13 mouse cellular contexts compared by ENCODE assay signal in genomic region chr1:186682606-186683005, GRCm38 (mm10). TPM values are rescaled to one million over a fixed set of nuclear protein-coding genes. Genes with fewer than 3 reads are reported as not detected.
DNase-seq lines count a peak whose midpoint lies in the region; ATAC-seq and TF ChIP-seq lines count a peak whose summit lies in the region.
"Had no signal": no experiment of that assay in that cellular context is flagged by ENCODE, and none has a peak within 500 bp of the region (broad histone marks: within the 10 kb centered on the region; RNA-seq: fewer than 3 reads in every experiment).

No protein-coding gene starts in this region.

- H3K9me3 ChIP-seq in kidney, postnatal 0 days (replicated peaks; ENCODE audit: low read length), result no peaks in the 10 kb centered on the region
- no peaks in the 10 kb centered on the region for H3K9me3 ChIP-seq in kidney, embryonic 14.5 days (ENCODE audit: control insufficient read depth, low read length)
- H3K9me3 ChIP-seq in limb, embryonic 12.5 days, result no peaks in the 10 kb centered on the region
- H3K9me3 ChIP-seq: forebrain, embryonic 15.5 days; hindbrain, embryonic 15.5 days had no signal

- WGBS in kidney, postnatal 0 days, result 52% methylated on average over 7 of the region's 7 CpGs
- WGBS in kidney, embryonic 14.5 days, result 49% methylated on average over 7 of the region's 7 CpGs
- WGBS in limb, embryonic 12.5 days, result 40% methylated on average over 7 of the region's 7 CpGs

- no peaks in the 10 kb centered on the region for H3K36me3 ChIP-seq in kidney, postnatal 0 days (ENCODE audit: insufficient read depth, low read length)
- H3K36me3 ChIP-seq in kidney, embryonic 14.5 days (ENCODE audit: control insufficient read depth, insufficient read depth, low read length), result no peaks in the 10 kb centered on the region
- H3K36me3 ChIP-seq in limb, embryonic 12.5 days, result peaks cover 15% of the 10 kb centered on the region; the same call in 1 of the 2 replicates
- H3K36me3 ChIP-seq: forebrain, embryonic 15.5 days; G1E; hindbrain, embryonic 15.5 days had no signal

- H3K9ac ChIP-seq in kidney, postnatal 0 days (ENCODE audit: low read depth, low read length), result no peak overlapping the region
- no peak overlapping the region for H3K9ac ChIP-seq in kidney, embryonic 14.5 days (ENCODE audit: low read depth, low read length)
- no peak overlapping the region for H3K9ac ChIP-seq in limb, embryonic 12.5 days (replicated peaks)
- H3K9ac ChIP-seq: forebrain, embryonic 15.5 days; hindbrain, embryonic 15.5 days had no signal

- no peaks in the 10 kb centered on the region for H3K27me3 ChIP-seq in kidney, postnatal 0 days (ENCODE audit: insufficient read depth, low read length)
- no peaks in the 10 kb centered on the region for H3K27me3 ChIP-seq in kidney, embryonic 14.5 days (ENCODE audit: control insufficient read depth, insufficient read depth, low read length)
- no peaks in the 10 kb centered on the region for H3K27me3 ChIP-seq in limb, embryonic 12.5 days
- H3K27me3 ChIP-seq: forebrain, embryonic 15.5 days; hindbrain, embryonic 15.5 days; megakaryocyte, embryonic 14.5 days had no signal

- DNase-seq in kidney, postnatal 0 days (ENCODE audit: low spot score), result peak; percentile 24
- DNase-seq in NIH3T3 (ENCODE audit: low read depth), result peak; percentile 83
- DNase-seq in brain, adult 2 months (ENCODE audit: low read depth, low spot score), result peak; percentile 69
- no peak for DNase-seq in right cerebral cortex, postnatal 10 days (ENCODE audit: low spot score in 2 of 2)
- DNase-seq in kidney, postnatal 4 days, result no peak
- no peak for DNase-seq in spleen, postnatal 4 days (ENCODE audit: low spot score in 2 of 2)
- DNase-seq: adrenal gland, postnatal 36 days had no signal

- TF ChIP-seq CTCF in kidney, postnatal 0 days (IDR thresholded peaks at IDR 0.05; ENCODE audit: low read depth), result no peak

- H3K4me1 ChIP-seq in kidney, postnatal 0 days (replicated peaks; ENCODE audit: insufficient read depth, low read length), result no peaks in the 10 kb centered on the region; the same call in 1 of the 2 replicates
- H3K4me1 ChIP-seq in kidney, embryonic 14.5 days (ENCODE audit: control insufficient read depth, insufficient read depth, low read length), result no peaks in the 10 kb centered on the region
- peaks cover 39% of the 10 kb centered on the region for H3K4me1 ChIP-seq in limb, embryonic 12.5 days (replicated peaks)
- H3K4me1 ChIP-seq: forebrain, embryonic 15.5 days; megakaryocyte, embryonic 14.5 days had no signal

- no peak overlapping the region; the same call in 1 of the 2 replicates for H3K4me2 ChIP-seq in kidney, postnatal 0 days (ENCODE audit: low read length)
- H3K4me2 ChIP-seq in kidney, embryonic 14.5 days (replicated peaks; ENCODE audit: low read depth, low read length), result no peak overlapping the region
- H3K4me2 ChIP-seq in limb, embryonic 12.5 days, result no peak overlapping the region
- H3K4me2 ChIP-seq: forebrain, embryonic 15.5 days; hindbrain, embryonic 15.5 days had no signal

- H3K4me3 ChIP-seq in kidney, postnatal 0 days (replicated peaks; ENCODE audit: low read depth, low read length), result no peak overlapping the region
- H3K4me3 ChIP-seq in kidney, embryonic 14.5 days (ENCODE audit: low read length), result no peak overlapping the region
- H3K4me3 ChIP-seq in limb, embryonic 12.5 days (replicated peaks), result no peak overlapping the region
- H3K4me3 ChIP-seq: forebrain, embryonic 15.5 days; hindbrain, embryonic 15.5 days; megakaryocyte, embryonic 14.5 days had no signal

- ATAC-seq in kidney, postnatal 0 days (replicated peaks; ENCODE audit: low FRiP score, low read depth), result no peak
- no peak for ATAC-seq in kidney, embryonic 14.5 days (ENCODE audit: low FRiP score, low TSS enrichment)
- ATAC-seq in limb, embryonic 12.5 days (ENCODE audit: insufficient number of reproducible peaks, insufficient read depth, low FRiP score, low TSS enrichment, low read depth), result no peak
- ATAC-seq: forebrain, embryonic 15.5 days had no signal

- no peak overlapping the region for H3K27ac ChIP-seq in kidney, postnatal 0 days
- no peak overlapping the region for H3K27ac ChIP-seq in kidney, embryonic 14.5 days (ENCODE audit: low read depth, low read length)
- peak overlapping the region; percentile 66 for H3K27ac ChIP-seq in limb, embryonic 12.5 days
- H3K27ac ChIP-seq: forebrain, embryonic 15.5 days; hindbrain, embryonic 15.5 days had no signal

RNA-seq across cellular contexts. Expression of gene Tgfb2, which starts 23.2 kb away (rescaled TPM):
- polyA plus RNA-seq in kidney, postnatal 0 days (2015; fragmentation: Nextera tagmentation; extraction: Ambion mirVana), result 15.4 and 17.1 TPM in 2 replicates
- 13.6 and 15.4 TPM in 2 replicates for polyA plus RNA-seq in kidney, embryonic 14.5 days (2014; fragmentation: Nextera tagmentation; extraction: Ambion mirVana)
- 81.9 and 83.7 TPM in 2 replicates for polyA plus RNA-seq in limb, embryonic 12.5 days (2016; fragmentation: Nextera tagmentation; extraction: Ambion mirVana)

Comparison
In these comparisons a context has a peak if more than half of its experiments do, and no peak if none do; other contexts are left out.
1. DNase-seq: peak in kidney, postnatal 0 days (single experiment), NIH3T3 (single experiment) and brain, adult 2 months (single experiment); none in right cerebral cortex, postnatal 10 days (0 of 2), kidney, postnatal 4 days (0 of 2) and spleen, postnatal 4 days (0 of 2).